Mouse (Mus musculus) naive thymus-derived CD4-positive, alpha-beta T cell, adult 2 months (primary cell): ENCODE measurements around the gene Ak5.
A peak's percentile ranks its signal among the peaks of the same experiment; 100 is the strongest.
"Not testable (repeated sequence)": the region's sequence is repeated elsewhere in the genome, so short reads cannot be mapped to it uniquely, and the experiment has no call there.

ENCODE experiments used
- DNase-seq: peaks from one replicate; pipeline ENCODE4 v3.0.0-alpha.2; 2011; ENCODE audit warnings: low read depth

The Ak5 gene

GRCm38 (mm10) chr3:152475278-152475669 lies 192.9 kb downstream of the Ak5 start:
- DNase-seq: no peak

- peak; percentile 76 for DNase-seq
Measured at GRCm38 (mm10) chr3:152474582-152475277, 193.4 kb downstream of the Ak5 start.

GRCm38 (mm10) chr3:152472676-152473075 lies 195.5 kb downstream of the Ak5 start:
- DNase-seq: no peak

- no peak for DNase-seq
Measured at GRCm38 (mm10) chr3:152470347-152470746, 197.8 kb downstream of the Ak5 start.

GRCm38 (mm10) chr3:152469423-152470200 lies 198.5 kb downstream of the Ak5 start:
- DNase-seq: no peak

GRCm38 (mm10) chr3:152468569-152469041 lies 199.6 kb downstream of the Ak5 start:
- DNase-seq: no peak

- DNase-seq: no peak
Measured at GRCm38 (mm10) chr3:152468032-152468431, 200.1 kb downstream of the Ak5 start.

- no peak for DNase-seq
Measured at GRCm38 (mm10) chr3:152467312-152467711, 200.8 kb downstream of the Ak5 start.

- DNase-seq: no peak
Measured at GRCm38 (mm10) chr3:152466849-152467248, 201.3 kb downstream of the Ak5 start.

GRCm38 (mm10) chr3:152465338-152465737 lies 202.8 kb downstream of the Ak5 start:
- DNase-seq: no peak

GRCm38 (mm10) chr3:152464462-152464861 lies 203.7 kb downstream of the Ak5 start:
- DNase-seq: no peak

- no peak for DNase-seq
Measured at GRCm38 (mm10) chr3:152462900-152463299, 205.3 kb downstream of the Ak5 start.

- DNase-seq: no peak
Measured at GRCm38 (mm10) chr3:152462038-152462547, 206.1 kb downstream of the Ak5 start.

GRCm38 (mm10) chr3:152460802-152461201 lies 207.4 kb downstream of the Ak5 start:
- no peak for DNase-seq

- not testable (repeated sequence) for DNase-seq
Measured at GRCm38 (mm10) chr3:152458875-152459274, 209.3 kb downstream of the Ak5 start.

GRCm38 (mm10) chr3:152457308-152458035 lies 210.7 kb downstream of the Ak5 start:
- no peak for DNase-seq

- DNase-seq: no peak
Measured at GRCm38 (mm10) chr3:152453163-152453562, 215.0 kb downstream of the Ak5 start.

GRCm38 (mm10) chr3:152446966-152447365 lies 221.2 kb downstream of the Ak5 start:
- DNase-seq: no peak

GRCm38 (mm10) chr3:152444114-152444513 lies 224.0 kb downstream of the Ak5 start:
- no peak for DNase-seq

- peak; percentile 46 for DNase-seq
Measured at GRCm38 (mm10) chr3:152442795-152443194, 225.4 kb downstream of the Ak5 start.

- no peak for DNase-seq
Measured at GRCm38 (mm10) chr3:152438068-152438467, 230.1 kb downstream of the Ak5 start.

GRCm38 (mm10) chr3:152435590-152435989 lies 232.6 kb downstream of the Ak5 start:
- DNase-seq: no peak
